Mouse (Mus musculus) frontal cortex, adult (tissue): Measurements from ENCODE around the gene Disc1.

ENCODE experiments used
- ATAC-seq: cut with Nextera tagmentation; 2 replicates; pipeline ENCODE4 v1.9.2; 2017; ENCODE audit warnings: mild to moderate bottlenecking, moderate library complexity, mixed read lengths; ENCODE audit not compliant: low TSS enrichment

The Disc1 gene

DNA sequence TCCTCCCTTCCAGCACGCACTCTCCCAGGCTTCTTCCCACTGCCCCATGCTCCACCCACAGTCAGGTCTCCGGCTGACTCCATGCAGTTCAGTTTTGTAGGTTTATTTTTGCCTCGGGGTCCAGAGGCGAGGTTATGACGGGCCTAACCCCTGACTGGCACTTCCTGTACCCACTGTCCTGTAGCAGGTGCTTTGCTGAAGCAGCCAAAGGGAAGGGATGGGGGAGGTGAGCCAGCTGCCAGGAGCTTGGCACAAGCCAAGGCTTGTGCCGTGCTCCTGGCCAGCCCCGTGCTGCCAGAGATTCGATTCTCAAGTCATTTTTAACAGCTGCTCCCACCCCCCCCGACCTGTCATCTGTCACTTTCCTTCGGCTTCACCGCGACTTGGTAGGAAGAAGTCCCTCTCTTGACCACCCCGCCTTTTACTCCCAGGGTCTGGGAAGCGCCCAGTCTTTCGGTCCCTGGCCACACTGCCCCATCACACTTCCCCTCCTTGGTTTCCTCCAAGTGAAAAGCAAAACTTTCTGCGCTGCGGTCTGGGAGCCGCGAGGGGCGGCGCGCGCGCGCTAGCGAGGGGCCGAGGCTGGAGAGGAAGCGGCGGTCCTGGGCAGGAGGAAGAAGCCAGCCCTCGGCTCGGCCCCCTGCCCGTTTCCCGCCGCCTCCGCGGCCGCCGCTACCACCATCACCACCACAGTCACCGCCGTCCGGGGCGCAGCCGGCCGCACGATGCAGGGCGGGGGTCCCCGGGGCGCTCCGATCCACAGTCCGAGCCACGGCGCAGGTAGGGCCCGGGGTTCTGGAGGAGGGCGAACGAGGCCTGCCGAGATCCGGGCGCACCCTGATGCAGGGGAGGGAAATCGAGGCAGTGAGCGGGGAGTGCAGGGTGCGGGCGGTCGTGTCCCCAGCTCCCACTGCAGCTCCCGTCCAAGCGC, at the start of gene Disc1:
TSS of gene Disc1 (plus strand) at position 691 of the 931 bp plus-strand sequence.
- peak; percentile 42; the same call in 1 of the 2 replicates for ATAC-seq

DNA sequence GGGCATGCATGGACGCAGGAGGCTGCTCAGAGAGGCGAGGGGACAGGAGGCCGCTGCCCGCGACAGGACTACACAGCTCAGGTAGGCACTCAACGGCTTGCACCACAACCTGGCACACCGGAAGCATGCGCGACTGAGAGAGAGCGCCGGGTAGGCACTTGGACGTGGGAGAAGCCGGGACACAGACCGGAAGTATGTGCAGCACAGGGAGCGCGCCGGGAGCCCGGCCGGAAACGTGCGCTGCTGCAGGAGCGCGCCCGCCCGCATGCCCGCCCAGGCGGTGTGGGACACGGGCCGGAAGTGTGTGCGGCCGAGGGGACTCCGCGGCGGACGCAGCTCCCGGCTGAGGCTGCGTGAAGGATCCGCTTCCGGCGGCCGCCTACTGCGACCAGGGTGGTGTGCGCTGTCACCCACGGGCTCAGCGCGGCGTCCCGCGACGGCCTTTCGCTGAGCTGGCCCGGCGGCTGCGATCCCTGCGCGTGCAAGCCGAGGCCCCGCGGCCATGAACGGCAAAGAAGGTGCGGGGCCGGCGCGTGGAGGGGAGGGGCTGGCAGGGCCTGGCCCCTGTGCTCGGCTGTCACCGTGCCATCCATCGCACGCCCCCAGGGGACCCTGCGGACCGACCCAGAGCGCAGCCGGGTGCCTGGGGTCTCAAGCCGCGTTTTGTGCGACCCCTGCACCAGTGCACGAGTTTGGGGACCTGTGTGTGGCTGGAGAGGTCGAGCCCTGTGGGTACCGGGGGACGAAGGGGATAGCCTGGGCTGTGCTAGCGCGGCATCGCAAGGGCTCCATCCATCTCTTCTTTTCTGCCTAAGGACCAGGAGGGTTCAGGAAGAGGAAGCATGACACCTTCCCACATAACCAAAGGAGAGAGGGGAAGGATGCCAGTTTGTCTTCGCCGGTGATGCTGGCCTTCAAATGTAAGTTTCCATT, 41.0 kb upstream of the Disc1 start, which contains the start of gene Tsnax:
TSS of gene Tsnax (plus strand) at position 303 of the 933 bp plus-strand sequence.
- peak; percentile 99 for ATAC-seq

DNA sequence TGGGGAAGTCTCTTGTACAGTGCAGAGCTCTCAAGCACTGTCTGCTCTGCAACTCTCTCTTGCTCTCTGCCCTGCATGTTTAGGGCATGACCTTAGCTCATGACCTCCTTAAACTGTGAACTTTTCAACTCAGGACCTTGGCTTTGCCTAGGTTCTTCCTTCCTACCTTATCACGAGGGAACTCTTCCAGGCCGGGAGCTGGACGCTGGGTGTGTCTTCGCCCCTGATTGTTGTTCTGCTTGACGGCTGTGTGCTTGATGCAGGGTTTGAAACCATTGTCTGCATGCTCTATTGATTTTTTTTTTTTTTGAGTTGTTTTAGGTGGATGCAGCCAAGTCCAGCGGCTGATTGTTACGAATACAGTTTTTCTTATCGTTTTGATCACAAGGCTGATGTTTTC, 29.9 kb upstream of the Disc1 start:
- no peak for ATAC-seq

DNA sequence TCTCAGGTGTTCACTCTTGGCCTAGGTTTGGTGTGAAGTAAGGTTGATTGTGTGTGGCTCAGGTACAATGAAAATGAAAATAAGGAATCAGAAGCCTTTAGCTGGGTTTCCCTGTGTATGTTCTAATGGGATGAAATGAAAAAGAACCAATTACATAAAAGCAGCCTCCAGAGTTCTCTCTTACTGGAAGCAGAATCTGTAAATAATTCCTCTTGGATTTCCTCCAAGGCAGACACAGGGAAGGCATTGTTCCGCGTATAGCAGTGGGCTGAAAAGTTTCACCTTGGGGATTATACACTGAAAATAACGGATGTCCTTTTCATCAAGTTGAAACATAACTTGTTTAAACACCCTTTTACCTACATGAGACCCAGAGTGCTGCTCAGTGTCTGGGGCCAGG, 26.8 kb upstream of the Disc1 start:
- ATAC-seq: peak; percentile 59; the same call in 1 of the 2 replicates

DNA sequence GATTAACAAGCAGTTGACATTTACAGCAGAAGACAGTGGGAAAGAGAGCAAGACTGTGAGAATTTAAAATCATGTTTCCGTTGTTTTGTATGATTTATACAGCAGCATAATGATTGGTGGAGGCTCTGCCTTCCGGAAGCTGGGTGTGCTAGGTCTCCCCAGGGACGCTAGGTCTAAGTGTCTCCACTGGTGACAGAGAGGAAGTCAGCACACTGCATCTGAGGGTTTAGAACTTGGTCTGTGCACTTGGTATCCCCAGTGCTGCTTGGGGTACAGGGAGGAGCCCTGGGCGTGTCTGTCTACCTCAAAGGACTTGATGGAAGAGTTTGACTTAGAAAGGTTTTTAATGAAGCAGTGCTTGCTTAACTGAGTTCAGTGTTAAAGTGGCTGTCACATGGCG, 25.2 kb upstream of the Disc1 start:
- no peak for ATAC-seq

DNA sequence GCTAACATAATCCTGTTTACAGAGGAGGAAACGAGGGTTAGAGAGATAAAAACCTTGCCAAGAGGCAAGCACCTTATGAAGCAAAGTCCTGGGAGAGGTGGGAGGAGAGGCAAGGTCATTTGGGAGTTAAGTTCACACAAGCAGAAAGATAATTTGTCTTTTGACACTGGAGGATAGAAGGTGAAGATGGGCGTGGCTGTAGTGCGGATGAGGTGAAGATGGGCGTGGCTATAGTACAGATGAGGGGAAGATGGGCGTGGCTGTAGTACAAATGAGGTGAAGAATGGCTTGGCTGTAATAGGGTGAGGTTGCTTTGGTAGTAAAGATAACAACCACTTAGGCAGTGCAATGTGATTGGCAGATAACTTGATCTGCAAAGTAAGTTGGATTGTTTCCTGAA, 22.7 kb upstream of the Disc1 start:
- no peak for ATAC-seq

DNA sequence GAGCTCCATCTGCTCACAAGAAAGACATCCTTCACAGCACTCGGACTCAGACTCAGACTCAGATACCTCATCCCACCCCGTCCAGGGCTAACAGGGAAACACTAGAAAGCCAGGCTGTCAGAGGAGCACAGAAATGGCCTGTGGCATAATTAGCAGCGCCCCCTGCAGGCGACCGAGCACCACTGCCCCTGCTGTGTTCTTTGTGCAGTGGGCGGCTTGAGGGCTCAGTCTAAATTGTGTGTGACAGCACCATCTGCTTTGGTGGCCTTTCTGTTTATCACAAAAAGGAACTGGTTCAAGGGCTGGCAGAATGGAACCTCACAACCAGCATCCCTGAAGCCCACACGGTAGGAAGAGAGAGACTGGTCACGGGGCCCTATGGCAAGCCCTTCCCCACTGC, 19.3 kb upstream of the Disc1 start:
- ATAC-seq: peak; percentile 62; the same call in 1 of the 2 replicates

DNA sequence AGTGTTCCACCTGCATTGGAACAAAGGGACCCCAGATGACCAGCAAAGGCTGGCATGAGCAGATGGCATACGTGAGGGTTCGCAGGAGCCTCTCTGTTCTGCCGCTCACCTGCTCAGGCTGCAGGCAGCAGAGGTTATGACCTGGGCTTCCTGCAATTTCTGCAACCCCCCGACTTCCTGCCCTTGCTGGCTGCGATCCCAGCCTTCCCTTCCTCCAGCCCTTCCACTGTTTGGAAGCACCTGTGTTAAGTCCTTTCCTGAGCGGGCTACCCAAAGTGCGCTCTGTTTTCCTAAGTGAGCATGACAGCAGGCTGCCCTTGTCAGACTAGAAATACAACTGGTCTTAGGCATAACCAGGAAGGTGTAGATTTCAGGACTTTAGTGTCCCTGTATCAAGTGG, 16.9 kb upstream of the Disc1 start:
- ATAC-seq: no peak

DNA sequence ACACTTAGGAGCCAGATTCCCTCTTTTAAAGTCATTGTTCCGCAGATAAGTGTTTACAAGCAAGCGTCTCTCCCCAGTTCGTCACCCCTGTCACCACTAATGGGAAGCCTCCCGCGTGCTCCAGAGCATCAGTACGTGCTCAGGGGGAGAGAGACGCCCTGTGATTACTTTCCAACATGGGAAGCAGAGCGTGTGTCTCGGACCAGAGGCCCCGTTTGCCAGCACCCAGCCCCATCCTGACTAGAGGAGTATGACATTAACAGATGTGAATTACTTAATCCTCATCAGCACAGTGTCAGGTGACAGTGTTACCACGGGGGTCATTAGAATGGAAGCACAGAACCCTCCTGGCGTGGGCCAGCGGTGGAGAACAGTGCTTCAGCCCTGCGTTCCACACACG, 15.3 kb upstream of the Disc1 start:
- no peak for ATAC-seq

DNA sequence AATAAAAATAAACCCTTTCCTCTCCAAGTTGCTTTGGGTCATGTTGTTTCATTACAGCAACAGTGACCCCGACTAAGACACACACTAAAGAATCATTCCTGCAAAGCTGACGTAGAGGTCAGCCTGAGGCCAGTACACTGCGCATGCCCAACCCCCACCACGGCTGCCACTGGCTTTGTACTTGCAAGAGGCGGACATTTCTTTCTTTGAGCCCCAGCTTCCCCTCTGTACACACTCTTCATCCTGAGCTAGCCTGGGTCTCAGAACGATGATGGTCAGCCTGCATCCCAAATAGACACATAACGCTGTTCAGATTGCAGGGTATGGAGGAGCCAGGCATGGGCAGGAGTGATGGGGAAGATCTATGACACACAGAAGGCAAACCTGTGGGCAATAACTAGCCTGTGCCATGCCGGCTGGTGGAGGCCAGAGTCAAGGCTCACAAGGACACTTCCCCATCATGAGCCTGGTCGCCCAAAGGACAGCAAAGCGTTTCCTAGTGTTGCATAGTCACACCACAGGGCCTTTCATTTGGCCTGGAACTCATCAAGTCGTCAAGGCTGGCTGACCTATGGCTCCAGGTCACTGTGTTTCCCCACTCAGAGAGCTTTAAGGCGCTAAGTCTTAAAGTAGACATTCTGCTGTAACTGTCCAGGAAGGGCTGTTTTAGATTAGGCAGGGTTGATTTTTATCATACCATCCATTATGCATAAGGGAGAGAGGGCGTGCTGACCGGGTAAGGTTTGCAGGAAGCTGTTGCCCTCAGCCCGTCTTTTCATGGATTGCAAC, 13.2 kb upstream of the Disc1 start:
- ATAC-seq: no peak

DNA sequence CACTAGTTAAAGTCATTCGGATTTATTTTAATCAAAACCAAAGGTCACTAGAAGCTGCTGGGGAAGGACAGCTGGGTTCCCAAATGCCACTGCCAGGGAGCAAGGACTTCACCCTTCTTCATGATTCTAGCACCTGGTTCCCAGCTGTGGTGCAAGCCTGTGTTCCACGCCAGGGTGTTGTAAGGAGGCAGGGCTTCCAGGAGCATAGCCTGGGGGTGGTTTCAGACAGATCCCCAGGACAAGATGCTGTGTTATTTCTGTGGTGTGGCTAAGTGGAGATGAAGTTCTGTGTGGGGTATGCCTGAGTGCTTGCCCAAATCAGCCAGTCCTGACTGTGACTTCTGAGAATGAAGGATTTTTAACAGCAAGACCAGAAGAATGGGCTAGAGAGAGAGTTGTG, 12.5 kb upstream of the Disc1 start:
- ATAC-seq: peak; percentile 43; the same call in 1 of the 2 replicates

DNA sequence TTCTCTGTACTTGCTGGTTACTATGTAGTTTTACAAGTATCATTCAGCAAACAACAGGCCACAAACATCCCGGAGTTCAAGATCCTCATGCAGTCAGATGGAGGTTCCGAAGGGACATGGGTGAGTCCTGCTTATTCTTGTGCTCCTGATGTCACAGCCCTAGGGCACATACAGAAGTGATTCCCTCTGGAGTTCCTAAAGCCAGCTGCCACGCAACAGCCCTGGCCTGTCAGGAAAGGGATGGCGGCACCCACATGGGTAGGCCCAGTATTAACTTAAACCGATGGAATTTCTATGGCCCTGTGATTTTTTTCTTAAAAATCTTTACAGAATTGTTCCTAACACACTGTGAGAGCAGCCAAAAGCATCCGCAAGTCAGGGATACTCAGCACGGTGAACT, 10.6 kb upstream of the Disc1 start:
- no peak for ATAC-seq

DNA sequence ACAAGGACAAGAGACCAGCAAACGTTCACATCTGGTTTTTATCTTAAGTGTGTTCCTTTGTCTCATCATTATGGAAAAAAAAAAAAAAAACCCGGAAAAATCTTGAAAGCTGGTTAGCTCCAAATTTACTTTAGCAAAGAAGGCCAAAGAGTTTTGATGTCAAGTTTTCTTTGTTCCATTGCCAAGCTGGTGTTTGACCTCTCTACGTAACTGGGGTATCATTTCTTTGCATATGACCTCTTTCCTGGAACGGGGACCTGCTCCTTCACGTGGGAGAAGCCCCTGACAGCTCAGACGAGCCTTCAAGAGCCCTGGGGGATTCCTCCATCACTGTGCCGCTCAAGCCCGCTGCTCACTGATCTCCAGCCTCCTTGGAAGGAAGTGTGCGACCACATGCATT, 10.1 kb upstream of the Disc1 start:
- no peak for ATAC-seq

DNA sequence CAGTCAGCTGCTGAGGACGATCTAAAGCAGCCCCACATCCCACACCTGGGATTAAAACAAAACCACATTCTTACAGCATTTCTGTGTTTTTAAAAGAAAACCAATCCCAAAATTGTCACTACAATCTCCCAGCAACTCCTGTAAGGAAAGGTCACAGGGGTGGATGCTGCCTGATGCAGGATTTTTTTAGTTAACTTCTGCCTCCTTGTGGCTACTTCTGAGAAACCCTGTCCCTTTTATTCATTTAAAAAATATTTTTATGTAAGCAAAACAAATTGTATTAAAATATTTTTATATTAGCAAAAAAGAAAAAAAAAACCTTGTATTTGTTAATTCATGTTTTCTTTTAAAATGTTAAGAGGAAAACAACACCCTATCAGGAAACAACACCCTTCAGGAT, 8.2 kb upstream of the Disc1 start:
- ATAC-seq: no peak

DNA sequence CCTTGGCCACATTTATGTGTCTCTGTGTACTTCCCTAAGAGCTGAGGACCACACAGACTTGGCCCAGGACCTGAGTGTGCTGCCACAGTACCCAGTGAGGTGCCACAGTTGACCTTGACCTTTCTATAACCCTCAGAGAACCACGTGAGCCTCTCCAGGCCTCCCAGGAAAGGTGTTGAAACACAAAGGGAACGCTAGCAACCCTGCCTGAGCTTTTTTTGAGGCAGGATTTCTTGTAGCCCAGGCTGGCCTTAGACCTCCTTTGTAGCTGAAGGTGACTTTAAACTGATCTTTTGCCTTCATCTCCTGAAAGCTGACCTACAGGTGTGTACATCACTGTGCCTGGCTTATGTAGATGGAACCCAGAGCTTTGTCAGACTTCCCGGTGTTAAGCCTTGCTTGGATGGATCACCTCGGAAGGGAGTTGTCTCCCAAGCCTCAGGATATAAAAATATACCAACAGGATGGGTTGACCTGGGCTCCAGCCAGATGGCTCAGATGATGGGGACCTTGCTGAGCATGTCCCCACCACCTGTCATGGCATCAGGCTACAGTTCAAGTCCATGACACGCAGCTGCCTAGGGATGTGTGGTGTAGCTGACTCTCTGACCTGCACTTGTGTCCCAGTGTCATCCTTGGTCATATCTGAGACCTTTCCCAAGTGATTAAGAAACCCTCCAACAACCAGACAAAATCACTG, 4.8 kb upstream of the Disc1 start:
- no peak for ATAC-seq

DNA sequence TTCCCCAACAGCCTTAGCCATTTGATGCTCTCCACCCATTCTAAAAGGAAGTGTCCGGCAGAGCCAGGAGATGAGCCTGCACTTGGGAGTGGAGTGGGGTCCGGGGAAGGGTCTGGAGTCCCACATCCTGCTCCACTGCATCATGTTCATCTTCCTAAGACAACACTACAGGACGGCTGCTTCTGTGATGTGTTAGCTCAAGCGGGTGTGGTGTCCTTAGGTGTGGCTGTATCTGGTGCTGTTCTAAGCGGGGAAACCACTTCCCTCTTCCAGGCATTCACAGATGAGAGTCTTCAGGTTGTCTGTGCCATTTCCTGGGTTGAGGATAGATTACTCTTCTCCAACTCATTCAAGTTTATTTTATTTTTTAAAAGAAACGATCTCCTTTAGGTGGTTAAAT, 4.2 kb upstream of the Disc1 start:
- no peak for ATAC-seq

DNA sequence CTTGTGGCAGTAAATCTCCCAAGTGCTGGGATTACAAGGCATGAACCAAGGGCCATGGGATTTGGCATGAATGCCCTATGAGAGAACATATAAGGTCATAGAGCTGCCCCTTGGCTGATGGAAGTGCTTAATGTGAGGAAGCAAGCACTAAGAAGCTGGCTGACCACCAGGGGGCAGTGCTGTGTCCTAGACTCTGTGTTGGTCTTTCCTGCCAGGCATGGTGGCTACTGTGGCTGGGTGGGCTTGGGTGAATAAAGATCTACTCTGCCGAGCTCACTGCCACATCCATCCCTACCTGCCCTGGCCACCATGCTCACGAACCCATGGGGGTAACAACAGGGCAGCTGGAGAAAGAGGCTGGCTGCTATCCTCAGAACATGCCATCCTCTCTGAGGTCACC, 2.0 kb upstream of the Disc1 start:
- peak; percentile 43; the same call in 1 of the 2 replicates for ATAC-seq

DNA sequence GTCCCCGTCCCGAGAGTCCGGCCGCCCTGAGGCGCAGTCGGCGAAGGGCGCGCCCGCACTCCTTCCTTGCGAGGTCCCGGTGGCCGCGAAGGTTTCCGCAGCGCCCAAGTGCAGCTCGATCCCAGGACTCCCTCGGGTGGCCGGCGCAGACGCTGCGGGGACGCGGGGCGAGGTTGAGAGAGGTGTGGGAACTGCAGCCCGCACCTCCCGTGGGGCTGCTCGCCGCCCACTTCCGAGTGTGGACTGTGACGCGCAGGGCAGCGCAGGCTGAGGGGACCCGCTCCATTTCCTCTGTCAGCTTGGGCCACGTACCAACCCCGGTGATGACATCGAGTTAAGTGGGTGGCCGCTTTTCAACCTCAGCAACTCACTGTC, 428 bp downstream of the Disc1 start:
- ATAC-seq: peak; percentile 66

DNA sequence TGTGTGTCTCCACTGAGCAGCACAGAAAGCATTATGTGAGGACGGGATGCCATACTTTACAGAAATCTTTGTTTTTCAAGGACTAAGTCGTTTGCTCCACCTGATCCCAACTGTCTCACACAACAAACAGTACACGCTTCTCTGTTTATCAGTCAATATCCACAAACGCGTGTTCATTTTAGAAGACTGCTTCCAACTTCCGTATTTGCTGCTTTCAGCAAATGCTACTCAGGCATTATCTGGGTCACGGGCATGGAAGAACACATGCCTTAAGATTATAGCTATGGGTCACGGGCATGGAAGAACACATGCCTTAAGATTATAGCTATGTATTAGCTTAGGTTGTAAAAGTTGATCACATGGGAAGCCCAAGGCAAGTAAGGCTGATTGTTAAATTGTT, 6.9 kb downstream of the Disc1 start:
- no peak for ATAC-seq

DNA sequence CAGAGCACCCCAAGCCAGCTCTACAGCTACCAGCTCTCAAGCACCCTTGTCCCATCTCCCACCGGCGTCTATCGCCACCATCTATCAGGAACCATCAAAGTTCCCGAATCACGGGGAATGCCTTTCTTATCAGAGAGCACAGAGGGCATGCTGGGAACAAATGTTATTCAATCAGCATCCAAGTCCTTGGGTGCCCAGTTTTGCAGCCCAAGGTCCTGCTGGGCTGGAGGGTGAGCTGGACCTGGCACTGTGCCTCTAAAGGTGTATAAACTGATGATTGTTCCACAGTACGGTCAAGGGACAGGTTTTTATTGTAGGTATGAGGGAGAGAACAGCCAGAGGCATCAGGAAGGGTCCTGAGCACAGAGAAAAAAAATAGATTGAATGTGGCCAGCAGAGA, 11.6 kb downstream of the Disc1 start:
- no peak for ATAC-seq
